Mouse (Mus musculus) CH12.LX (cell line): ENCODE data around the gene Zmynd10.

Experiments
- BHLHE40 ChIP-seq: IDR thresholded peaks from 2 replicates; pipeline ENCODE4 v1.6.1; 2011; ENCODE audit warnings: mild to moderate bottlenecking, low read depth, low read length, improper control_type of control experiment
- CHD2 ChIP-seq: IDR thresholded peaks from 2 replicates; pipeline ENCODE4 v1.6.1; 2011; ENCODE audit warnings: low read length, improper control_type of control experiment
- EP300 ChIP-seq: IDR thresholded peaks from 2 replicates; pipeline ENCODE4 v1.6.1; 2011; ENCODE audit warnings: low read length, improper control_type of control experiment
- JUND ChIP-seq: conservative IDR thresholded peaks from 2 replicates; pipeline ENCODE4 v1.6.1; 2011; ENCODE audit warnings: low read depth, low read length, improper control_type of control experiment
- MAFK ChIP-seq: IDR thresholded peaks from 2 replicates; pipeline ENCODE4 v1.6.1; 2011; ENCODE audit warnings: low read length, improper control_type of control experiment; ENCODE audit not compliant: insufficient replicate concordance
- MEF2A ChIP-seq: IDR thresholded peaks from 2 replicates; pipeline ENCODE4 v1.6.1; 2014; ENCODE audit warnings: low read depth, mild to moderate bottlenecking, inconsistent platforms, low read length, improper control_type of control experiment, borderline replicate concordance
- NELFE ChIP-seq: IDR thresholded peaks from 2 replicates; pipeline ENCODE4 v1.6.1; 2011; ENCODE audit warnings: low read depth, low read length, improper control_type of control experiment
- POLR2A ChIP-seq: IDR thresholded peaks from 2 replicates; pipeline ENCODE4 v1.6.1; 2011; ENCODE audit warnings: low read depth, mild to moderate bottlenecking, improper control_type of control experiment, low read length
- RCOR1 ChIP-seq: conservative IDR thresholded peaks from 2 replicates; pipeline ENCODE4 v1.6.1; 2012; ENCODE audit warnings: low read depth, mild to moderate bottlenecking, inconsistent platforms, low read length, improper control_type of control experiment
- ZNF384 ChIP-seq: IDR thresholded peaks from 2 replicates; pipeline ENCODE4 v1.6.1; 2012; ENCODE audit warnings: low read depth, low read length, improper control_type of control experiment, inconsistent platforms

DNA sequence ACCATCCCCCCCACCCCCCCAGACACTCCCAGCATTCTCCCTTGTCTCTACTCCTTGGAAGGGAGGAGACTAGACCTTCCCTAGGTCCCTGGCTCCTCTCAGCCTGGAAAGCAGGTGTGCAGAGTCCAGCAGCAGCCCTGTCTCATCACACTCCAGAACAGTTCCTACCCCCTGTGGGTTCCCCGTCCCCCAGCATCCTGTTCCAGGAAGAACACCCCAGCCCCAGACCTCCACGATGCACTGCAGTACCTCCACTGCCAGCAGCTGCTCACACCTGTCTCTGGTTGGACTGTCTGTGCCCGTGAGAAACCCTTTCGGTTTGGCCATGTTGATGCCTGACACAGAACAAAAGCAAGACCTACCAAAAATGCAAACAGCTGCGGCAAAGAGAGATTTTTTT lies 25.9 kb upstream of the Zmynd10 start:
- no peak for TF ChIP-seq RCOR1
- no peak for TF ChIP-seq MEF2A
- TF ChIP-seq MAFK = no peak
- no peak for TF ChIP-seq EP300
- TF ChIP-seq CHD2 = no peak
- no peak for TF ChIP-seq POLR2A
- no peak for TF ChIP-seq NELFE
- TF ChIP-seq ZNF384 = no peak
- TF ChIP-seq BHLHE40 = no peak
- TF ChIP-seq JUND = no peak
